Mouse (Mus musculus) lung, adult 2 months (tissue): ENCODE data around the gene Dchs1.

Experiments
- CTCF ChIP-seq: fragments of 200-500 bp; IDR thresholded peaks from 2 replicates; pipeline ENCODE4 v1.5.1; 2011; ENCODE audit warnings: mild to moderate bottlenecking, low read length, control low read depth; ENCODE audit not compliant: insufficient read depth
- POLR2A ChIP-seq: fragments of 200-500 bp; IDR thresholded peaks from 2 replicates; pipeline ENCODE4 v1.6.1; 2011; ENCODE audit warnings: low read depth, mild to moderate bottlenecking, control low read depth, low read length, borderline replicate concordance; ENCODE audit errors: extremely low read depth

GRCm38 (mm10) chr7:105736911-105737521 is 50.4 kb downstream of the Dchs1 start, which contains the start of gene Rrp8:
- TF ChIP-seq CTCF (no peak), POLR2A (0 out of 2 replicates have a peak, but pooled peaks have one; percentile 32)
